Mouse (Mus musculus): Measurements from ENCODE around the gene Pitpna. TPM values are rescaled to one million over a fixed set of nuclear protein-coding genes. Genes with fewer than 3 reads are reported as not detected.
"Not testable (repeated sequence)": the region's sequence is repeated elsewhere in the genome, so short reads cannot be mapped to it uniquely, and the experiment has no call there.

Gene Pitpna
- 100 to 1,000 TPM; 120 to 135 TPM for total RNA-seq (2021)
- long read RNA-seq, experiment 1, partial matches to known transcripts: 6 of 108 reads
- long read RNA-seq, experiment 1, other reads (novel, unspliced or antisense): 102 of 108 reads
- long read RNA-seq, experiment 2, partial matches to known transcripts: 18 of 177 reads
- long read RNA-seq, experiment 2, other reads (novel, unspliced or antisense): 156 of 177 reads

DNA sequence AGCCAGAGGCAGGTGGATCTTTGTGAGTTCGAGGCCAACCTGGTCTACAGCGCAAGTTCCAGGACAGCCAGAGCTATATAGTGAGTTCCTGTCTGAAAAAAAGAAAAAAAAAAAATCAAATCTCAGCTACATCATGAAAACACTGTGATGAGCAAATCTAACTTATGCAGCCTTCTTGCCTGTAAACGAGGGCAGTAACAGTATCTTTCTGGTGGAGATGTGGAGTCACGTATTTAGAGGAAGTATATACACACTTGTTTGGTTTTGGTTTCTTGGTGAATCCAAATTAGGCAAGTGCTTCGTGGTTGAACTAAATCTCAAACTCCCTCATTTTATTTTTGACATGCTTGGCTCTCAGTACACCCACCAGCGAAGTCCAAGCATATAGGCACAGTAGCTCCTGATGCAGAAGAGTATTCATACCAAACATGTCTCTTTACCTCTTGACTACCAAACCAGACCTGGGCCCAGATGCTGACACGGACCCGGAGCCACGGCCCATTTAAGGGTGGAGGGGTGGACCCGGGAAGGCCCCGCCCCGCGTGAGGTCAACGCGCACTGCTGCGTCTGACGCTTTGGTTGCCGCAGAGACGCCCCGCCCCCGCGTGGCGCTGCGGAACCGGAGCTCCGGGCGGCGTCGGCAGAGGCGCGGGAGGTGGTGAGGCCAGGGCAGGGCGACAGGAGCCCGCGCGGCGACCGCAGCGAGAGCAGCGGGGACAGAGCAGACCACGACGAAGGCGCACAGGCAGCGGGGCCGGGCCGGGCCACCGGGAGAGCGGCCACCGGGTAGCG, at the start of gene Pitpna:
TSS of gene Pitpna (plus strand) at position 605 of the 792 bp plus-strand sequence.
- DNase-seq (ENCODE audit: low spot score in 2 of 2): peak; percentile 94 to 95

DNA sequence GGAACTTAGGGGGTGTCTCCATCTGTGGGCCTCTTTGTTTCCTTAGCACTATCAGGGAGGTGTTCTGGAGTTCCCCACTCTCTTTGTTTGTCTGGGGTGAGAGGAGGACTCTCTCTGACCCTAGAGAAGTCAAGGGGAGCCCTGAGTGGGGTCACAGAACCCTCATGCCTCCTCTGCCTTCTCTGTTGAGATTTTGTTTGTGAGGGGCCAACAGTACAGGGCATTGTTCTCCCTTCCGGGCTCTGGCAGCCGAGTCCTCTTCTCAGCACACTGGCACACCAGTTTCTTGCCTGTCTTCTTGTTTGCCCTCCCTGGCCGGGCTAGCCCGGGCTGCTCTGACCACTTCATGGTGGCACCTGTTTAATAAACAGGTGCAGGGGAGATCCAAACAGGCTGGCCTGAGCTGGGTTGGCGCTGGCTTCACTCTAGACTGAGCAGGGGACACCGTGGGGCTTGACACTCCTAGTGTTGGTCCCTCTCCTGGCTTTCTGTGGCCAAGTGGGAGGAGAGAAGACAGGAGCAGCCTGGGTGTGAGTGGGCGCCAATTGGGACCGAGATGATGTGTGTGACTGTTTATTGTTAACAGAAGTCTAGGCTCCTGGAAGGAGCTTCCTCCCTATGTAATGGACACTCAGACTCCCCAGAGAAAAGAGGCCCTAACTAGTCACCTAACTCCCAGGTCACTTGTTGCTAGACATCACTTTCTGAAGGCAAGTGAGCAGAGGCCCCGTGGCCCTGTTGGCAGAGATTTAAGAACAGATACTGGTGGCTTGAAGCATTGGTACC, 49.5 kb upstream of the Pitpna start:
- no peak for DNase-seq (ENCODE audit: low spot score in 2 of 2)

DNA sequence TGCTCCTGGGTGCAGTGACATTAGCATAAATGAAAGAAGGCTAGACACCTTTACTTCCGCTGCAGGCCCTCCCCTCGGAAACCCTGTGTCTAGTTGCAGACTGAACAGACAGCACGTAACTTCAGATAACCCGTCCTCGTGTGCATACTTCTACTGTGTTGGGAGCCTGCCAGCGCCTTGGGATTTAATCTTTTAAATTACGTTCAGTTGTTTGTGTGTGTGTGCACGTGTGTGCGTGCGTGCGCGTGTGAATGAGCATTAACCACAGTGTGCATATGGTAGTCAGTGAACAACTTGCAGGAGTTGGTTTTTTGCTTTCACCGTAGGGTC, 49.0 kb upstream of the Pitpna start:
- no peak for DNase-seq (ENCODE audit: low spot score in 2 of 2)

DNA sequence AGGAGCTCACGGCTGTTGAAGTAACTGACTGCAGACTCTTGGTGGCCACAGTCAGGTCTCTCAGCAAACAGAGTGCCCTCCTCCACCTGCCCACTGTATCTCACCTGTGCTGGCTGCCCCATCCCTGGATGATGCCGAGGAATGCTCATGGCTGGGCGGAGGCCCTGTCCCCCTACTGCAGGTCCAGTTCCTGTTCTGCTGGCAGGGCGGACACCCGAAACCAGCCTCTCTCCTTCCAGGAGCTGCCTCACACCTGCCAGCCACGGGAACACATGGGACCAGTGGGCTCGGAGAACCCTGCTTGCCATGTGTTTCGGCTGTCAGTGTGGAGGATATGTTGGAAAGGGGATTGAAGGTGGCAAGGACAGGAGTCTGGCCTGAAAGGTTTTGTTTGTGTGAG, 47.7 kb upstream of the Pitpna start:
- no peak for DNase-seq (ENCODE audit: low spot score in 2 of 2)

DNA sequence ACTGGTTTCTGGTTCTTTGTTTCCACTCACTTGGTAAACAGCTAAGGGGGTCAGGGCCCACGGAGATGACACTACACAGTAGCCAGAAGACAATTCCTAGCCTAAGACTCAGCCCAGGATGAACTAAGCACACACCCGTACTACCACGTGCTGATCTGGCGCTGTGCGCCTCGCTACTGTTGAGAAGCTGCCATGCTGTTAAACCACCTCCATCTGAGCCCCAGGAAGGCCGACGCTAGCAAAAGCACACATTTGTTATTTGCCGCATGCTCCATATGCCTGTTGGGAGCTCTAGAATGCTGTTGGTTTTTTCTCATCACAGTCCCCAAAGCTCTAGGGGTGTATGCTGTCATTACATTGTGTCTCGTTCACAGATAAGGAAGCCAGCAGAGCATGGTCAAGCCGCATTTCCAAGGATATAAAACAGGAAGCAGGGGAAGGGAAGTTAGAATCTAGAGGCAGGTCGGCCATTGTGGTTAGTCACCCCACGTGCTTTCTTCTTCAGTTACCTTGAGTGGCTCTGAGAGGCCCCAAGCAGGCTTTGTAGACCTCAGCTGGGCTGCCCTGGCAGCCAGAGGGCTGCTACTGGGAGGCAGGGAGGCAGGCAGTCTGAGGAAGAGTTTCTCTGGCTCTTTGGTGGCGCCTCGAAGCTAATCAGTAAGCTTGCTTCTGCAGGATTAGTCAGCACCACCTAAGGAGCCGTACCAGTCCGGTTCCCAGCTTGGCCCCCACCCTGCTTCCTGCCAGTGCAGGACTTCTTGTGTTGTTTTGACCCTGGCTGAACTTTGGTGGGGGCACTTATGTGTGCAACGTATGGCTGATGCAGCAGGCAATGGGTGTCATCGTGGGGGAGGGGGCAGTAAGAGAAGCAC, 47.0 kb upstream of the Pitpna start:
- DNase-seq (ENCODE audit: low spot score in 2 of 2): no peak

DNA sequence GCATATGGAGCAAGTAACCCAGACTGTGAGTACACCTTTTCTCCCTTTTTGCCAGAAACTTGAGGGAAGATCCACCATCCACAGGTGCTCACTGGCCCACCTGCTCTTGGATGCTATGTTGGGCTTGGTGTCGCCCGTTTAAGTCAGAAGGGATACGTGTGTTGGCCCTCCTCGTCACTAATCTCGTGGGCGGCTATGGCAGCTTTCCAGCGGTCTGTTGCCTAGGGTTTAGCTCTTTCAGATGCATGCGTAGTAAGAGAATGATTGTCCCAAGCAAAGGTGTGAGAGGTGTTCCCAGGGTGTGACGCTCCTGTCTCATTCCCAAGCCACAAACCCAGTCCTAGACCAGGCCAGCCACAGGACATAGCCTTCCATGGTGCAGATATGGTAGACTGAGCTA, 43.2 kb upstream of the Pitpna start:
- no peak for DNase-seq (ENCODE audit: low spot score in 2 of 2)

DNA sequence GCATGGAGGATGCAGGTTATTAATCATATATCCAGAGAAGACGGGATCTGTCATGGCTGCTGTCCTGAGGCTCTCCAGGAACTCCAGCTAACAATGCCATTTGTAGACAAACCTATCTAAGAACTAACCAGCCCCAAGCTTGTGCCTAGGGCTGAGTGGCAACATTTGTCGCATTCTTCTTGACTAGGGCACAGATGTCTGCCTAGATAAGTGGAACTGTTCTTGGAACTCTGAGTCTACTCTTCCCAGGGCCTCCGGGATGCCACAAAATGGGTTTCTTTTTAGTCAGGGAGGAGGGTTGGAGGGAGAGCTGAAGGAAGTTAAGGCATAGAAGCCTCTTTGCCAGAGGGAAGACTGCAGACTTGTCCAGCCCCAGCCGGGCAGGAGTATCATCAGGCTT, 41.8 kb upstream of the Pitpna start:
- no peak for DNase-seq (ENCODE audit: low spot score in 2 of 2)

DNA sequence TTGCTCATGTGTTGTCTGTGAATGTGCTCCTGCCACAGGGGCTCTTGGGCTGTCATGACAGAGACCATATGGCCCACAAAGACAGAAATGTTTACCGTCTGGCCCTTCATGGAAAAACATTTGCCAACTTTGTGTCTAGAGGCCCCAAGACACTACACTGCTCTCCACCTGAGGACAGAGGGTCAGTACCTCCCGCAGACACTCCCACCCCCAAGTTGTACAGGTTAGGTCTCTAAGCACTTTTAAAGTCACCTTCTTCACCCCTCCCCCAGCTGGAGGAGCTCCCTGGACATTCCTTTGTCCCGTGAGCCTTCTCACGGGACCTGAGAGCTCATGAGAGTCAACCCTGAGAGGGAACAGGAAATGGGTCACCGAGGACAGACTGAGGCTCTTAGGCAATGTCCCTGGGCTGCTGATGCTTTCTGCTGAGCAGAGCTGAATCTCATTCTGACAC, 38.2 kb upstream of the Pitpna start:
- DNase-seq (ENCODE audit: low spot score in 2 of 2): no peak

DNA sequence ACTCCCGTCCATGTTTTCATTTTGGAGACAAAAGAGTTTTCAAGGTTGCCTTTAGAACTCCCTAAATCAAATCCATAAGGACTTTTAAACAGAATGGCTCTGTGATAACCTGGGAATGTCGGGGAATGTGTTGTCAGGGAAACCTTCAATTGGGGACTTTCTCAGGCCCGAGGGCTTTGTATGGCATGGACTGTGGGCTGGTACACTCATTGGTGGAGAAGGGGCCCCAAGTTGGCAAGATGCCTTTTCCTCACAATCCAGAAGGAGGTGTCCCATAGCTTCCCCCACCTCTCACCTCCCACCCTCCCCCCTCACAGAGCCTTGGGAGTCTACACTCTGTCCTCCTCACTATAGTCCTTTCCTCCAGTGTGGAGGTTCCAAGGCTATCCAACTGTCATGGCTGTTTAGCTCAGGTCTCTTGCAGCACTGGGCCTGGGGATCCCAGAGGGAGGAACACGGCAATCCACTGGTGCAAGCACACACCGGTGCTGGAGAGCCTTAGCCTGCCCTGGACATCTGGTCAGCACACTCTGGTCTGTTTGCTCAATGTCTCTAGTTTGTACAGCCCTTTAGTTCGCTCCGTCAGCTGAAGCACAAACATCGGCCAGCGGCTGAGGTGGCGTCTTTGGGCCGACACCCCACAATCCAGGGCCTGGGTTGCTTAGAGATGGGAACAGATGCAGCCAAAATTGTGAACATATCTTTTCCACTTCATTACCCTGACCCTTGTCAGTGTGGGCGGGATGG, 37.5 kb upstream of the Pitpna start:
- no peak for DNase-seq (ENCODE audit: low spot score in 2 of 2)

DNA sequence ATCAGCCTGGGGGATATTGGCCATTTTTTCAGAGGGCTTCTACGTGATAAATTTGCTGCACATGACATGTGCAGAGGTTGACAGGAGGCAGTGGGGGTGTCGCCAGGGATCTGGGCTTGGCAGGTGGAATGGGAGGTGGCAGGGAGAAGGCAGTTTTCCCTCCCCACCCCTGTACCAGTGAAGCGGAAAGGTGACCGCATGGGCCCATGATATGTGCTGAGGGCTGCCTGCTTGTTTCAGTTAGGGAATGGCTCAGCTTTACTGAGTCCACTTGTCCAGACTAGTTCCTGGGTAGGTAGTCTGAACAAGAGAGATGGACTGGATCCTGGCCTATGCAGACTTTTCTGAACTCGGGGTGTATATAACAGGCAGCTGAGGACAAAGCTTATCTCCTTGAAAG, 36.6 kb upstream of the Pitpna start:
- DNase-seq (ENCODE audit: low spot score in 2 of 2): no peak

DNA sequence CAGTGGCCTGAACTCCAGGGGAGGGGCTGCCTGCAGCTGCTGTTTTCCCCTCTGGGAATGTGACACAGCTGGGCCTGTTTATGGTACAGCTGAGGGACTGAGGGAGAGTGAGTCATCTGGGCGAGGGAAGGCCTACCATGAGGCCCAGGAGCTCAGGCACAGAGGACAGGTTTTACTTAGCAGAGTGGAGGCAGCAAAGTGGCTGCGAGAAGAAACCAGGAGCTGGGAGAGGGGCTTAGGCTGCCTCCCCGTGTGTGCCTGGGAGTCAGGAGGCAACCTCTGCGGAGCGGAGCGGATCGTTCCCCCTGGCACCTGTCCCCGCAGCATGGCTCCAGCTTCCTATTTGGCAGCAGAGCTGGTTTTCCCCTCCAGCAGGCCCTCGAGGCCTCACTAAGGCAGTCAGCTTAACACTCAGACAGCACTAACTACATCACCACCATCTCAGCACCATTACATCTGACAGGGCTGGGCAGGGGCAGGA, 35.9 kb upstream of the Pitpna start:
- DNase-seq (ENCODE audit: low spot score in 2 of 2): no peak

DNA sequence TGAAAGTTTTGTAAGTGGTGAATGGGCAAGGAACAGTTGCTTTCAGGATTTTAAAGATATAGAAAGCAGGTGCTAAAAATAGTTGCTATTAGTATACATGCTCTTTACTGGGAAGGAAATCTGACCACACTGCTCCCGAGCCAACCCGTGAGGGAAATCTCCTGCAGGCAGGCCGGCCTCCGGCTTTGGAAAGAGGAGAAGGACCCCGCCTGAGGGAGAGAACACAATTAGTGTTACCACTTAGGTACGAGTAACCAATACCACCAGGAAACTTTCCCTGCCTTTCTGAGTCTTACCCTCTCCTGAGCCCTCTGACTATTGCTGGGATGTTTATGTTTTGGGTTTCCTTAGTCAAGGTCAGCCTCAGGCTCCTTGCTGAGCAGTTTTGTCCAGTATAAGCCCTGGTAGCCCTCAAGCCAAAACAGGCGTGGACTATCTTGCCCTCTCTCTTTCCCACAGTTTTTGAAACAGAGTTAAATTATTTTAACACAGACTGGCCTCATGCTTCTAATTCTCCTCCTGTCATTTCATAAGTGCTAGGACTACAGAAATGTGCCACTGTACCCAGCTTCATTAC, 34.9 kb upstream of the Pitpna start:
- DNase-seq (ENCODE audit: low spot score in 2 of 2): no peak

DNA sequence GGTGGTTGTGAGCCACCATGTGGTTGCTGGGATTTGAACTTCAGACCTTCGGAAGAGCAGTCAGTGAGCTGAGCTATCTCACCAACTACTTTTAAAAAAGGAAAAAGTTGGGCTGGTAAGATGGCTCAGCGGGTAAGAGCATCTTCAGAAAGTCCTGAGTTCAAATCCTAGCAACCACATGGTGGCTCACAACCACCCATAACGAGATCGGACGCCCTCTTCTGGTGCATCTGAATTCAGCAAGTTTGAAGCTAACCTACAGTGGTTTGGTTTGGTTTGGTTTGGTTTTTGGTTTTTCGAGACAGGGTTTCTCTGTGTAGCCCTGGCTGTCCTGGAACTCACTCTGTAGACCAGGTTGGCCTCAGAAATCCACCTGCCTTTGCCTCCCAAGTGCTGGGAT, 31.9 kb upstream of the Pitpna start:
- not testable (repeated sequence) for DNase-seq (ENCODE audit: low spot score in 2 of 2)

DNA sequence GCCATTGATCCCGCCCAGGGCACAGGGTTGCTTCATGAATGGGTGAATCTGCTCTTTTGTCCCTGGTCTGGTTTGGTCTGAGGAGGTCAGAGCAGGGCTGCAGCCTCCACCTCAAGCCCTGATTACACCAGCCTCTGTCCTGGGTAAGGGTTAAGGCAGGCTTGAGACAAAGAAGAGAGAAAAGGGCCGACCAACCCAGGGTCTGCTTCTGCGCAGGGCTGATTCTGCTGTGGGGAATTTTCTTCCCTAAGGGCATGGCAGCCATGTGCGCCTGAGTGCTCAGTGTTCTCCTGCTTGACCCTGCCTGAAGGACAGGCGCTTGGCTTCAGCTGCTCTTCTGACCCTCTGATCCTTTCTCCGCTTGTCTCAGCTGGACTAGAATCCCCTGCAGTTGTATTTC, 30.8 kb upstream of the Pitpna start:
- no peak for DNase-seq (ENCODE audit: low spot score in 2 of 2)

DNA sequence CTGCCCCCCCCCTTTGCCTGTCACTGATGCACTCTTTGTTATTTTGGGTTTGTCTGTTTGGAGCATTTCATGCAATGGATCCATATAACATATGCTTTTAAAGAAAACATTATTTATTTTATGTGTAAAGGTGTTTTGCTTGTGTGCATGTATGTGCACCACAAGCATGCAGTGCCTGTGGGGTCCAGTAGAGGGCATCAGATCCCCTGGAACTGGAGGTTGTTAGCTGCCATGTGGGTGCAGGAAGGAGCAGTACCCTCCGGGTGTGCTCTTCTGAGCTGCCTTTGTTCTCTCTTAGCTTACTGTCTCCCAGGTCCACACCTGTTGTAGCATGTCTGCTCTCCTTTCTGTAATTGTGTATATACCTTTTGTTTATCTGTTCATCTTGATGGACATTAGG, 29.8 kb upstream of the Pitpna start:
- DNase-seq (ENCODE audit: low spot score in 2 of 2): no peak

DNA sequence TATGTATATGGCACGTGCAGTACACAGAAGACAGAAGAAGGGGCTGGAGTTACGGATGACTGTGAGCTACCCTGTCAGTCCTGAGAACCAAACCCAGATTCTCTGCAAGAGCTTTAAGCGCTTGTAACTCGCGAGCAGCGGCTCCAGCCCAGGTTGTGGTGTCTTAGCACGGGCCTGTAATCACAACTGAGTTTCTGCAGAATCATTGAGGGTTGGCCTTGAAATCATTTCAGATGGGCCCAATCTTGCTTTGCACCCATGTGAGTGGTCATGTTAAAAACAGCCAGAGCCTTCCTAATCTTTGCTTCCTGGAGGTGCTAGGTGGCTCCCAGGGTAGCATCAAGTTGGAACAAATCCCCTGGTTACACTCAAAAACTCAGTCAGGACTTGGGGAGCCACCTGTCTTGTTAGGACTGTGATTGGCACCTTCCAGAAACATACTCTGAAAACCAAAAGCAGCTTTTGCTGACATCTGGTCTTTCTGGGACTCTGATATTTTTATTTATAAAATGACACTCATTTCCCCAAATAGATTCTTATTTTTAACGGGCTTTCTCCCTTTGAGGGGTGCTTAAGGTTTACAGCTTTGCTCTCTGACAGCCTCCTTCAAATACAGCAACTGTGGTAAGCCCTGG, 27.9 kb upstream of the Pitpna start:
- no peak for DNase-seq (ENCODE audit: low spot score in 2 of 2)

DNA sequence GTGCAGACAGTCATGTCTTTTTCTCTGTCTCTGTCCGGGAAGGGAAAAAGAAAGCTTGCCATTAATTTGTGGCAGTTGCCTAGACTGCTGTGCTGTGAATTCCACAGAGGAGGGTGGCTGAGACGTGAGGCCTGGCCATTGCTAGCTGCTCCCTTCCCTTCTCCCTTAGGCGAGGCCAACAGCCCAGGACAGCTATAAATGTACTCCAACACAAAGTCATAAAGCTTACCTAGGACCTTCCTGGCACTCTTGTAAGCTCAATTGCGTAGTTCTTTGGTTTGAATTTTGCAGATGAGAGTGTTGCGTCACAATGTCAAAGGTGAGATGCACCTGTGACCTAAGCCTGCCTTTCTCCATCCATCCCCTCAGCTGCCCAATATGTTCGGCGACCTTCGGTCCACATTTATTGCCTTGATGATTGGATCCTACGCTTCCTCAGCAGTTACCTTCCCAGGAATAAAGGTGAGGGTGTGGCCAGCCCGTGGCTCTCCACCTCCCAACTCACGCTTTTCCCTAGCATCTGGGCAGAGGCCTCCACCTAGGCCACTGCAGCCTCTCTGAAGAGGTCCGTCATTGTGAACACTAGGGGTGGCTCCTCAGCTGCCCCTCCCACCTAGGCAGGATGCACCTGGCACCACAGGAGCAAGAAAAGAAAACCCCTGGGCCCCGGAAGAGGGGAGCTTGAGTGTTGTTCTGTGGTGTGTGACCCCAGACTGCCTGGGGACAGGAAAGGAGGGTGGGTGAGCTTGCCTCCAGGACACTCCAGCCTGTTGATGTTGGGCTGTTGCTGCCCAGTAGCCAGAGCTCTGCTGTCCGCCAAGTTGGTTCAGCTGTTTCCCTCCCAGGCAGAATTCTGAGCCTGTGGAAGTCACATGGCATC, 27.1 kb upstream of the Pitpna start:
- DNase-seq (ENCODE audit: low spot score in 2 of 2): no peak

DNA sequence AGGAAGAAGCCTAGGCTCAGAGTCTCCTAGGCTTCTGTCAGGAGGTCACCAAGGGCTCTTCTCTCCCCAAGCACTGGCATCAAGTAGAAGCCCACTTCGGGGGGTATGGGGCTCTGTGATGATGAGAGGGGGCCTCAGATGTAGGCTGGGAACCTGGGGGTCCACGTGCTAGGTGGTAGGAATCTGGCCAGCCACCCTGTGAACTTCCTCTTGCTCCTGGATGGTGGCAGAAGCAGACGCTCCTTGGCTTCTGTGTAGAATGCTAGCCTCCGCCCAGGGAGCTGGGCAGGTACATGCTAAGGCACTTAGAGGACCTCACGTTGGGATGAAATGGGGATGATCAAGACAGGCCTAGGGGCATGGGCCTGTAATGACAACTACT, 26.5 kb upstream of the Pitpna start:
- DNase-seq (ENCODE audit: low spot score in 2 of 2): no peak

DNA sequence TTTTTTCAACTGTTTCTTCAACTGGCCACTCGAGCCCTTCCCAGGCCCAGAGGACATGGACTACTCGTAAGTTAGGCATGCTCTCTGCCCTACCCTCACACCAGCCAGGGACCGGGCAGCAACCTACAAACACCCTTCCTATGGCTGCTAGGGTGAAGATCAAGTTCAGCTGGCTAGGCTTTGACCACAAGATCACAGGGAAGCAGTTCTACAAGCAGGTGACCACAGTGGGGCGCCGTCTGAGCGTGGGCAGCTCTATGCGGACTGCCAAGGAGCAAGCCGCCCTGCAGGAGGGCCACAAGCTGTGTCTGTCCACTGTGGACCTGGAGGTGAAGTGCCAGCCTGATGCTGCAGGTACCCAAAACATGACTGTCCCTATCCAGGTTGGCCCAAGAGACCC, 25.1 kb upstream of the Pitpna start:
- DNase-seq (ENCODE audit: low spot score in 2 of 2): no peak

All from adrenal gland, postnatal 4 days (tissue).